Mouse (Mus musculus): ENCODE results near the gene Efcc1. TPM values are rescaled to one million over a fixed set of nuclear protein-coding genes. Genes with fewer than 3 reads are reported as not detected.

Gene Efcc1
- total RNA-seq, 1 experiment, result not detected

- in situ Hi-C loops (cut with MboI; ENCODE audit: low sequenced_read_pairs in 2 of 2, unreplicated experiment in 2 of 2), result no loop called here
- H3K9me3 ChIP-seq (ENCODE audit: control insufficient read depth, insufficient read depth, low read depth, low read length), result no peaks in the 10 kb centered on the region
- no peak overlapping the region for H3K9ac ChIP-seq (ENCODE audit: insufficient read depth, low read depth, low read length, poor library complexity, severe bottlenecking)
- no peak overlapping the region for H3K27ac ChIP-seq (ENCODE audit: insufficient read depth, low read depth, low read length, poor library complexity, severe bottlenecking)
- no peak for DNase-seq (ENCODE audit: low read depth, low spot score)
- TF ChIP-seq MAFK (IDR thresholded peaks at IDR 0.05; ENCODE audit: insufficient read depth, low read depth, low read length) (no peak), CHD2 (IDR thresholded peaks at IDR 0.05; ENCODE audit: low read depth, low read length) (no peak), HCFC1 (IDR thresholded peaks at IDR 0.05; ENCODE audit: borderline replicate concordance, insufficient read depth, low read length) (no peak), ZNF384 (IDR thresholded peaks at IDR 0.05; ENCODE audit: low read depth, low read length) (no peak)
- H3K36me3 ChIP-seq (ENCODE audit: control insufficient read depth, insufficient read depth, low read length, poor library complexity, severe bottlenecking), result no peaks in the 10 kb centered on the region
- no peaks in the 10 kb centered on the region for H3K4me1 ChIP-seq (ENCODE audit: control insufficient read depth in 2 of 2, insufficient read depth in 2 of 2, low read length in 2 of 2, poor library complexity in 1 of 2)
- H3K4me3 ChIP-seq (ENCODE audit: insufficient read depth in 1 of 2, low read depth in 1 of 2, low read length in 2 of 2, poor library complexity in 1 of 2, severe bottlenecking in 1 of 2), result no peak overlapping the region
Observed at GRCm38 (mm10) chr6:87744632-87745031, 14.0 kb downstream of the Efcc1 start.

DNA sequence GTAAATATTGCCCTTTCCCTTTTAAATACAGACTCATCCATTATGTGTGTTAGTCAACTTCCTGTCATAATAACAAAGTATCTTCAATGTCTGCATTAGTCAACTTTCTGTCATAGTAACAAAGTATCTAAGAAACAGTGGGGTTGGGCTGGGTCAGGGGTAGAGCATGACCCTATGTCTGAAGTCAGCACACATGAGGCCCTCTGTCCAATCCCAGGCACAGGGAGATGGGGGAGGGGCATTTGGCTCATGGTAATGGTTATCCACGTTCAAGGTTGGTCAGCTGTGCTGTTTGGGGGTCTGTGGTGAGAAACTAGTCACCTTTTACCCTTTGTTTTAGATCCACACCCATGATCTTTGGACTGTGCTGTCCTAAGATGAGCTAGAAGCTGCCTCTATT, 14.6 kb downstream of the Efcc1 start:
- in situ Hi-C loops (cut with MboI; ENCODE audit: low sequenced_read_pairs in 2 of 2, unreplicated experiment in 2 of 2), result no loop called here

GRCm38 (mm10) chr6:87746059-87746458, 15.4 kb downstream of the Efcc1 start:
- no peak for TF ChIP-seq ZNF384 (IDR thresholded peaks at IDR 0.05; ENCODE audit: low read depth, low read length)
- no peak for TF ChIP-seq HCFC1 (IDR thresholded peaks at IDR 0.05; ENCODE audit: borderline replicate concordance, insufficient read depth, low read length)
- TF ChIP-seq ZC3H11A (IDR thresholded peaks at IDR 0.05; ENCODE audit: borderline replicate concordance, low read depth, low read length), result no peak
- TF ChIP-seq CHD2 (IDR thresholded peaks at IDR 0.05; ENCODE audit: low read depth, low read length), result no peak
- TF ChIP-seq MAFK (IDR thresholded peaks at IDR 0.05; ENCODE audit: insufficient read depth, low read depth, low read length), result no peak
- no peaks in the 10 kb centered on the region for H3K4me1 ChIP-seq (ENCODE audit: control insufficient read depth in 2 of 2, insufficient read depth in 2 of 2, low read length in 2 of 2, poor library complexity in 1 of 2)
- H3K4me3 ChIP-seq (ENCODE audit: insufficient read depth in 1 of 2, low read depth in 1 of 2, low read length in 2 of 2, poor library complexity in 1 of 2, severe bottlenecking in 1 of 2), result no peak overlapping the region
- H3K9ac ChIP-seq (ENCODE audit: insufficient read depth, low read depth, low read length, poor library complexity, severe bottlenecking), result no peak overlapping the region
- in situ Hi-C loops (cut with MboI; ENCODE audit: low sequenced_read_pairs in 2 of 2, unreplicated experiment in 2 of 2), result no loop called here
- DNase-seq (ENCODE audit: low read depth, low spot score), result no peak
- no peak overlapping the region for H3K27ac ChIP-seq (ENCODE audit: insufficient read depth, low read depth, low read length, poor library complexity, severe bottlenecking)
- H3K36me3 ChIP-seq (ENCODE audit: control insufficient read depth, insufficient read depth, low read length, poor library complexity, severe bottlenecking), result no peaks in the 10 kb centered on the region
- no peaks in the 10 kb centered on the region for H3K9me3 ChIP-seq (ENCODE audit: control insufficient read depth, insufficient read depth, low read depth, low read length)

More for the DNA sequence above, 14.6 kb downstream of the Efcc1 start:
- no peak for DNase-seq (ENCODE audit: low read depth, low spot score)
- Histone ChIP-seq H3K4me3 (ENCODE audit: insufficient read depth in 1 of 2, low read depth in 1 of 2, low read length in 2 of 2, poor library complexity in 1 of 2, severe bottlenecking in 1 of 2) (no peak overlapping the region), H3K27ac (ENCODE audit: insufficient read depth, low read depth, low read length, poor library complexity, severe bottlenecking) (no peak overlapping the region), H3K36me3 (ENCODE audit: control insufficient read depth, insufficient read depth, low read length, poor library complexity, severe bottlenecking) (no peaks in the 10 kb centered on the region), H3K9me3 (ENCODE audit: control insufficient read depth, insufficient read depth, low read depth, low read length) (no peaks in the 10 kb centered on the region), H3K4me1 (ENCODE audit: control insufficient read depth in 2 of 2, insufficient read depth in 2 of 2, low read length in 2 of 2, poor library complexity in 1 of 2) (no peaks in the 10 kb centered on the region), H3K9ac (ENCODE audit: insufficient read depth, low read depth, low read length, poor library complexity, severe bottlenecking) (no peak overlapping the region)
- TF ChIP-seq MAFK (IDR thresholded peaks at IDR 0.05; ENCODE audit: insufficient read depth, low read depth, low read length) (no peak), ZC3H11A (IDR thresholded peaks at IDR 0.05; ENCODE audit: borderline replicate concordance, low read depth, low read length) (no peak), ZNF384 (IDR thresholded peaks at IDR 0.05; ENCODE audit: low read depth, low read length) (no peak), CHD2 (IDR thresholded peaks at IDR 0.05; ENCODE audit: low read depth, low read length) (no peak), HCFC1 (IDR thresholded peaks at IDR 0.05; ENCODE audit: borderline replicate concordance, insufficient read depth, low read length) (no peak)

DNA sequence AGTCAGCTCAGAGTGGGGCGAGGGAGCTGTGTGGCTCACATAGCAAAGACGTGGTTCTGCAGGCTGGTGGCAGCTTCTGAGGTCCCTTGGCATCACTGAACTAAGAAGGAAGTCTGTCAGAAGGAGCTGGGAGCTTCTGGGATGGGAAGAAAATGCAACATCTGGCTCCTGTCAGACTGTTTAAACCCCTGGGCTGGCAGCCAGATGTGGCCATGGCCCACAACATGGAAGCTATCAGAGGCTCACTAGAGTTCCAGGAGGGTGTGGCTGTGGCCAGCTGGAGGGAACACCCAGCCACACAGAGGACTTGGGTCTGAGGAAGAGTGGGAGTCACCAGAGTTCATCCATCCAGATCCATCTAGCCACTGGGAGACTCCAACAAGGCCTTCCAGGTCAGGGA, 16.2 kb downstream of the Efcc1 start:
- Histone ChIP-seq H3K36me3 (ENCODE audit: control insufficient read depth, insufficient read depth, low read length, poor library complexity, severe bottlenecking) (no peaks in the 10 kb centered on the region), H3K4me3 (ENCODE audit: insufficient read depth in 1 of 2, low read depth in 1 of 2, low read length in 2 of 2, poor library complexity in 1 of 2, severe bottlenecking in 1 of 2) (no peak overlapping the region), H3K27ac (ENCODE audit: insufficient read depth, low read depth, low read length, poor library complexity, severe bottlenecking) (no peak overlapping the region), H3K9ac (ENCODE audit: insufficient read depth, low read depth, low read length, poor library complexity, severe bottlenecking) (no peak overlapping the region), H3K9me3 (ENCODE audit: control insufficient read depth, insufficient read depth, low read depth, low read length) (no peaks in the 10 kb centered on the region), H3K4me1 (ENCODE audit: control insufficient read depth in 2 of 2, insufficient read depth in 2 of 2, low read length in 2 of 2, poor library complexity in 1 of 2) (no peaks in the 10 kb centered on the region)
- in situ Hi-C loops (cut with MboI; ENCODE audit: low sequenced_read_pairs in 2 of 2, unreplicated experiment in 2 of 2), result no loop called here
- TF ChIP-seq ZC3H11A (IDR thresholded peaks at IDR 0.05; ENCODE audit: borderline replicate concordance, low read depth, low read length), result no peak
- TF ChIP-seq ZNF384 (IDR thresholded peaks at IDR 0.05; ENCODE audit: low read depth, low read length), result no peak
- no peak for TF ChIP-seq MAFK (IDR thresholded peaks at IDR 0.05; ENCODE audit: insufficient read depth, low read depth, low read length)
- no peak for TF ChIP-seq CHD2 (IDR thresholded peaks at IDR 0.05; ENCODE audit: low read depth, low read length)
- TF ChIP-seq HCFC1 (IDR thresholded peaks at IDR 0.05; ENCODE audit: borderline replicate concordance, insufficient read depth, low read length), result no peak
- DNase-seq (ENCODE audit: low read depth, low spot score), result no peak

DNA sequence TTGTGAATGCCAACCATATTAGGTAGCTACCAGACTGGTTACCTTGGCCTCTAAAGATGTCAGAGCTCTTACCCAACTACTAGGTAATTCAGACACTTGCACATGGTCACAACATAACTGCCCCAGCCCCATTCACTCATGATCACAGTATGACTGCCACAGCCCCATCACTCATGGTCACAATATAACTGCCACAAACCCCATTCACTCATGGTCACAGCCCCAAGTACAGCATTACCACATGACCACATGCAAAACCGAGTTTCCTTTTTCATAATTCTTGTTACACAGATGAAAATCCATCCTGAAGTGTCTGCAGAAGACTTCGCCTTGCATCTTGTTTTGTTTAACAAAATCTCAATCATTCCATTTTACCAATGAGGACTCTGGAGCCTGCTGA, 17.4 kb downstream of the Efcc1 start:
- no peaks in the 10 kb centered on the region for H3K9me3 ChIP-seq (ENCODE audit: control insufficient read depth, insufficient read depth, low read depth, low read length)
- in situ Hi-C loops (cut with MboI; ENCODE audit: low sequenced_read_pairs in 2 of 2, unreplicated experiment in 2 of 2), result no loop called here
- TF ChIP-seq MAFK (IDR thresholded peaks at IDR 0.05; ENCODE audit: insufficient read depth, low read depth, low read length) (no peak), ZNF384 (IDR thresholded peaks at IDR 0.05; ENCODE audit: low read depth, low read length) (no peak), CHD2 (IDR thresholded peaks at IDR 0.05; ENCODE audit: low read depth, low read length) (no peak), HCFC1 (IDR thresholded peaks at IDR 0.05; ENCODE audit: borderline replicate concordance, insufficient read depth, low read length) (no peak), ZC3H11A (IDR thresholded peaks at IDR 0.05; ENCODE audit: borderline replicate concordance, low read depth, low read length) (no peak)
- DNase-seq (ENCODE audit: low read depth, low spot score), result no peak
- no peak overlapping the region for H3K27ac ChIP-seq (ENCODE audit: insufficient read depth, low read depth, low read length, poor library complexity, severe bottlenecking)
- no peaks in the 10 kb centered on the region for H3K36me3 ChIP-seq (ENCODE audit: control insufficient read depth, insufficient read depth, low read length, poor library complexity, severe bottlenecking)
- no peak overlapping the region for H3K9ac ChIP-seq (ENCODE audit: insufficient read depth, low read depth, low read length, poor library complexity, severe bottlenecking)
- no peaks in the 10 kb centered on the region for H3K4me1 ChIP-seq (ENCODE audit: control insufficient read depth in 2 of 2, insufficient read depth in 2 of 2, low read length in 2 of 2, poor library complexity in 1 of 2)
- H3K4me3 ChIP-seq (ENCODE audit: insufficient read depth in 1 of 2, low read depth in 1 of 2, low read length in 2 of 2, poor library complexity in 1 of 2, severe bottlenecking in 1 of 2), result no peak overlapping the region
